Mouse (Mus musculus) bone marrow macrophage, adult 2 months (primary cell): ENCODE measurements around the gene Napsa. TPM values are rescaled to one million over a fixed set of nuclear protein-coding genes. Genes with fewer than 3 reads are reported as not detected.

Experiments used
- H3K27ac ChIP-seq: 2 replicates; pipeline ENCODE4 v1.5.1; 2012; ENCODE audit warnings: low read depth, low read length; ENCODE audit not compliant: insufficient read depth
- H3K4me1 ChIP-seq: 2 replicates; pipeline ENCODE4 v1.6.1; 2012; ENCODE audit warnings: low read length; ENCODE audit not compliant: control insufficient read depth, insufficient read depth
- H3K4me3 ChIP-seq: 2 replicates; pipeline ENCODE4 v1.5.1; 2012; ENCODE audit warnings: mild to moderate bottlenecking, low read length, moderate library complexity; ENCODE audit not compliant: insufficient read depth
- CTCF ChIP-seq: IDR thresholded peaks from 2 replicates; pipeline ENCODE4 v1.5.1; 2012; ENCODE audit warnings: low read depth, mild to moderate bottlenecking, low read length, moderate library complexity
- POLR2A ChIP-seq: IDR thresholded peaks from 2 replicates; pipeline ENCODE4 v1.6.1; 2012; ENCODE audit warnings: mild to moderate bottlenecking, low read depth, low read length, borderline replicate concordance
- polyA plus RNA-seq: library from polyadenylated mRNA; stranded (reverse); fragments of >200 nt; gene quantifications from 2 replicates; pipeline ENCODE4 v1.2.4, GENCODE M21; 2012; ENCODE audit not compliant: missing spikeins, insufficient read depth, insufficient read length

Gene Napsa
- polyA plus RNA-seq, 1 experiment: 224 TPM

GRCm38 (mm10) chr7:44594291-44594690, 22.1 kb downstream of the Napsa start:
- no peaks in the 10 kb centered on the region for H3K4me1 ChIP-seq
- H3K27ac ChIP-seq: no peak overlapping the region
- no peak for TF ChIP-seq POLR2A
- TF ChIP-seq CTCF: no peak
- H3K4me3 ChIP-seq: no peak overlapping the region

DNA sequence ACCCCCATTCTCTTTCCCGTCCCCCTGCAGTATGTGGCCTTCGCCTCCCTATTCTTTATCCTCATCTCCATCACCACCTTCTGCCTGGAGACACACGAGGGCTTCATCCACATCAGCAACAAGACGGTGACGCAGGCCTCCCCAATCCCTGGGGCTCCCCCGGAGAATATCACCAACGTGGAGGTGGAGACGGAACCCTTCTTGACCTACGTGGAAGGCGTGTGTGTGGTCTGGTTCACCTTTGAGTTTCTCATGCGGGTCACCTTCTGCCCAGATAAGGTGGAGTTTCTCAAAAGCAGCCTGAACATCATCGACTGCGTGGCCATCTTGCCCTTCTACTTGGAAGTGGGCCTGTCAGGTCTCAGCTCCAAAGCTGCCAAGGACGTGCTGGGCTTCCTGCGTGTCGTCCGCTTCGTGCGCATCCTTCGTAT, 23.0 kb downstream of the Napsa start:
- Histone ChIP-seq H3K4me1 (no peaks in the 10 kb centered on the region), H3K4me3 (no peak overlapping the region), H3K27ac (no peak overlapping the region)
- TF ChIP-seq POLR2A (no peak), CTCF (no peak)

DNA sequence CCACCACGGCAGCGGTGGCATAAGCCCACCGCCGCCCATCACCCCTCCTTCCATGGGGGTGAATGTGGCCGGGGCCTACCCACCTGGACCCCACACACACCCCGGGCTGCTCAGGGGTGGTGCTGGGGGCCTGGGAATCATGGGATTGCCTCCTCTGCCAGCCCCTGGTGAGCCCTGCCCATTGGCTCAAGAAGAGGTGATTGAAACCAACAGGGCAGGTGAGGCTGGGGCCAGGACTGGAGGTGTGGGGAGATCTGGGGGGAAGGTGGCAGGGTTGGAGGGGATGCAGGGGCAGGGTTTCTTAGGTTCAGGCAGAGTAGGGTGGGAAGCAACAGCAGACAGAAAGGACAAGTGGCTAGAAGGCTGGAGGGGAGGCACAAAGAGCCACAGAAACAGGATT, 23.9 kb downstream of the Napsa start:
- TF ChIP-seq POLR2A (no peak), CTCF (no peak)
- Histone ChIP-seq H3K27ac (no peak overlapping the region), H3K4me1 (no peaks in the 10 kb centered on the region), H3K4me3 (no peak overlapping the region)

GRCm38 (mm10) chr7:44596996-44597538, 24.9 kb downstream of the Napsa start:
- H3K27ac ChIP-seq: no peak overlapping the region
- no peak overlapping the region for H3K4me3 ChIP-seq
- TF ChIP-seq CTCF (no peak), POLR2A (no peak)
- no peaks in the 10 kb centered on the region for H3K4me1 ChIP-seq

DNA sequence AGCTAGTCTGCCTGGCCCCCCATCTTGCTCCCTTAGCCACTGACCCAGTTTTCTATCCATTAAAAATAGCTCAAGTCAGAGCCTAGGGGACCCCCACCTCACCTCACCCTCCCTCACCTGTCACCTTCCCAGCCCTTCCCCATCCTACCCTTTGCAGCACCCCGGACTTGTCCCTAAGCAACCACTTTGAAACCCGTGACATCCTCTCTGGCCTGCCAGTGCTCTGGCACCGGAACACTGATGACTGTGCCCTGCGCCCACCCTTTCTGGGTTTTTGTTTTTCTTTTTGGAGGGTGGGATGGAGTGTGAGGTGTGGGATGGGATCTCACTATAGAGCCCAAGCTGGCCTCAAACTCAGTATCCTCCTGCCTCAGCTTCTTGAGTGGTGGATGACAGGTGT, 25.5 kb downstream of the Napsa start:
- Histone ChIP-seq H3K4me3 (no peak overlapping the region), H3K27ac (no peak overlapping the region), H3K4me1 (no peaks in the 10 kb centered on the region)
- TF ChIP-seq CTCF: no peak
- no peak for TF ChIP-seq POLR2A

- Histone ChIP-seq H3K4me3 (no peak overlapping the region), H3K4me1 (no peaks in the 10 kb centered on the region), H3K27ac (no peak overlapping the region)
- TF ChIP-seq CTCF (no peak), POLR2A (no peak)
These were observed 26.2 kb downstream of the Napsa start for GRCm38 (mm10) chr7:44598336-44598735.

DNA sequence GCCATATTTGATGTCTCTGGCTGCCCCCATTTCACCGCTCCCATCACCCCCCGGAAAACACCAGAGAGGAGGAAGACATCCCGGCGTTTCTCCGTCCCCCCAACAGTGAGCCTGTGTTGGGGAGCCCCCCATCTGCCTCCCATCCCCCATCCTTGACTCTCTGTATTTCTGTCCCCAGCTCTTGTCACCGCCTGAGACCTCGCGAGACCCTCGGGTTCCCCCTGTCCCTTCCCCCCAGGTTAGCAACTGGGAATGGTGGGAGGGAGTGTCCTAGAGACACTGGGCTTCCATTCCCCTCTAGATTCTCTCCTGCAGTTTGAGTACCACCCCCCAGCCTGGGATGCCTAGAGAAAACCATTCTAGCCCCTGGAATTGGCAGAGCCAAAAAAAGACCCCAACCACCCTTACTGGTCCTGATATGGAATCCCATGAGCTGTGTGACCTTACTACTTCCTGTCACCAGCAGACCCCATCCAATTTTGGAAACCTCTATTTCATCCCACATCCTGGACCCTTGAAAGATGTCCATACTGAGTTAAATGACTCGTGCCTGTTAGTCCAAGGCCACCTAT, 28.6 kb downstream of the Napsa start:
- Histone ChIP-seq H3K4me3 (no peak overlapping the region), H3K4me1 (no peaks in the 10 kb centered on the region), H3K27ac (no peak overlapping the region)
- no peak for TF ChIP-seq POLR2A
- TF ChIP-seq CTCF: no peak

- Histone ChIP-seq H3K4me1 (no peaks in the 10 kb centered on the region), H3K4me3 (no peak overlapping the region), H3K27ac (no peak overlapping the region)
- TF ChIP-seq CTCF: no peak
- TF ChIP-seq POLR2A: no peak
These were observed 29.5 kb downstream of the Napsa start for GRCm38 (mm10) chr7:44601646-44602045.

DNA sequence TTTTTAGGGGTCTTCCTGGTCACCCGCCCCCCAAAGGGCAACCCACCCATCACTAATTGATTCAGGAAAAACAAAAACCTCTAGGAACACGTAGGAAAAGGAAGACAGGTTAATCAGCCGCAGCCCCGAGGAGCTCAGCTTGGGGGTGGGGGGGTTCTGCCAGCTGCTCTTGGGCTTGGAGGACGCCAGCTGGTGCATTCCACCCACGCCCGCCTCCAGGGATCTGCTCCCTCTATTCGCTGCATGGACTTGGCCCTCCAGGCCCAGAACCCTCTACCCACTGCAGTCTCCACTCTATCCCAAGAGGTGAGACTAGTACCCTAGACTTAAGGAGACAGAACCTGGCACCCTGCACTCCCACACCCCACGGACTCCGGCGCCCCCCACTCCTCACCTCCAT, 30.3 kb downstream of the Napsa start:
- TF ChIP-seq CTCF (no peak), POLR2A (no peak)
- Histone ChIP-seq H3K4me1 (no peaks in the 10 kb centered on the region), H3K4me3 (no peak overlapping the region), H3K27ac (no peak overlapping the region)

DNA sequence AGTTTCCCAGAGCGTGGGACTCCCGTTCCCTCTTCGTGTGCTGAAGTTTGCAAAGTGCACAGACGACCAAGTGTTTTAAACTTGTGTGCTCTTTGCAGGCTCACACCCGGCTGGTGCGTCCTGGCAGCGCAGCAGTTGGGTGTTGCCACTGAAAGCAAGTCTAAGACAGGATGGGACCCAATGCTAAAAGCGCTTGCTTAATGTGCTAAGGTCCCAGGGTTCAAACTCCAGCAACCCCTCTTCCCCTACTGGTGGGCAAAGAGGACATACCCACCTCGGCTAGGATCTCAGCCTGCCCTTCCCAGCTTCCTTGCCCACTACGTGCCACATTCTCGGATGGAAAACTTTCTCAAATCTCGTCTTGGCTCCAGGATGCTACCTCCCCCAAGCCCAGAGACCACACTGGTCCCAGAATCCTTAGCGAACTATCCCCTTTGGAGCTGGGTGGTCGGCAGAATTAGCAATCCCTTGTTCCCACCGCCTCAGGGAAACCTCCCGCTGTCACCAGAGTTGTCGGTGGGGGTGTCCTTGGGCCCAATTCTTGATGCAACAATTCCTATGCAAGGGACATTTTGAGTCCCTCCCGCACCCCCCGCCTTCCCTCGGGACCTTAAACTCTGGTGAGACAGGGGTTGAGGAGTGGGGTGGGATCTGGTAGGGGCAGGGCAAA, 31.1 kb downstream of the Napsa start:
- Histone ChIP-seq H3K4me3 (no peak overlapping the region), H3K27ac (no peak overlapping the region), H3K4me1 (no peaks in the 10 kb centered on the region)
- no peak for TF ChIP-seq POLR2A
- TF ChIP-seq CTCF: no peak
